In genomic region chr4:135453164-135453563, GRCm38 (mm10) we compare ENCODE assay signal across 13 mouse cellular contexts. TPM values are rescaled to one million over a fixed set of nuclear protein-coding genes. Genes with fewer than 3 reads are reported as not detected.
DNase-seq lines count a peak whose midpoint lies in the region; ATAC-seq and TF ChIP-seq lines count a peak whose summit lies in the region.
"Had no signal": no experiment of that assay in that cellular context is flagged by ENCODE, and none has a peak within 500 bp of the region (broad histone marks: within the 10 kb centered on the region; RNA-seq: fewer than 3 reads in every experiment).

No protein-coding gene starts in this region.

- H3K27ac ChIP-seq in hindbrain, embryonic 13.5 days = no peak overlapping the region
- H3K27ac ChIP-seq in hindbrain, embryonic 10.5 days = no peak overlapping the region
- 0 out of 2 replicates have a peak overlapping the region, but pooled peaks have one; percentile 1 for H3K27ac ChIP-seq in limb, embryonic 14.5 days (replicated peaks; ENCODE audit: low read depth, low read length)
- peak overlapping the region; percentile 35; the same call in 1 of the 2 replicates for H3K27ac ChIP-seq in stomach, embryonic 16.5 days (ENCODE audit: low read length)
- no peak overlapping the region for H3K27ac ChIP-seq in liver, postnatal 0 days (ENCODE audit: low read depth)
- H3K27ac ChIP-seq: embryonic facial prominence, embryonic 12.5 days had no signal

- H3K4me3 ChIP-seq in hindbrain, embryonic 13.5 days = no peak overlapping the region
- H3K4me3 ChIP-seq in hindbrain, embryonic 10.5 days = no peak overlapping the region
- H3K4me3 ChIP-seq in limb, embryonic 14.5 days (replicated peaks; ENCODE audit: low read length) = no peak overlapping the region
- H3K4me3 ChIP-seq in stomach, embryonic 16.5 days (replicated peaks; ENCODE audit: low read length) = no peak overlapping the region
- H3K4me3 ChIP-seq in liver, postnatal 0 days (ENCODE audit: low read depth, low read length) = no peak overlapping the region
- H3K4me3 ChIP-seq: embryonic facial prominence, embryonic 12.5 days had no signal

- TF ChIP-seq CTCF in liver, postnatal 0 days (IDR thresholded peaks at IDR 0.05; ENCODE audit: low read depth) = no peak

- no peak for ATAC-seq in hindbrain, embryonic 13.5 days (ENCODE audit: low FRiP score)
- no peak; the same call in 1 of the 2 replicates for ATAC-seq in limb, embryonic 14.5 days (ENCODE audit: low FRiP score, low read depth)
- no peak for ATAC-seq in stomach, embryonic 16.5 days (ENCODE audit: insufficient read depth, low FRiP score)
- no peak for ATAC-seq in liver, postnatal 0 days
- ATAC-seq: CD4-positive, CD25-positive, alpha-beta regulatory T cell, adult 4 months; forebrain, embryonic 14.5 days had no signal

- no peak overlapping the region for H3K4me2 ChIP-seq in hindbrain, embryonic 13.5 days
- no peak overlapping the region for H3K4me2 ChIP-seq in limb, embryonic 14.5 days (replicated peaks; ENCODE audit: low read depth, low read length, severe bottlenecking)
- H3K4me2 ChIP-seq in stomach, embryonic 16.5 days (ENCODE audit: low read depth, low read length) = no peak overlapping the region
- no peak overlapping the region for H3K4me2 ChIP-seq in liver, postnatal 0 days (ENCODE audit: low read depth, low read length)
- H3K4me2 ChIP-seq: embryonic facial prominence, embryonic 12.5 days had no signal

- H3K36me3 ChIP-seq in hindbrain, embryonic 13.5 days = no peaks in the 10 kb centered on the region; the same call in 1 of the 2 replicates
- no peaks in the 10 kb centered on the region for H3K36me3 ChIP-seq in hindbrain, embryonic 10.5 days
- H3K36me3 ChIP-seq in limb, embryonic 14.5 days (ENCODE audit: control insufficient read depth, insufficient read depth, low read length) = no peaks in the 10 kb centered on the region
- H3K36me3 ChIP-seq in stomach, embryonic 16.5 days (ENCODE audit: control insufficient read depth, insufficient read depth, low read length) = no peaks in the 10 kb centered on the region
- no peaks in the 10 kb centered on the region for H3K36me3 ChIP-seq in liver, postnatal 0 days (replicated peaks; ENCODE audit: insufficient read depth, low read length)
- H3K36me3 ChIP-seq: embryonic facial prominence, embryonic 12.5 days had no signal

- H3K27me3 ChIP-seq in hindbrain, embryonic 13.5 days = no peaks in the 10 kb centered on the region
- no peaks in the 10 kb centered on the region for H3K27me3 ChIP-seq in hindbrain, embryonic 10.5 days (ENCODE audit: insufficient read depth, poor library complexity, severe bottlenecking)
- no peaks in the 10 kb centered on the region for H3K27me3 ChIP-seq in limb, embryonic 14.5 days (ENCODE audit: control insufficient read depth, insufficient read depth, low read length)
- H3K27me3 ChIP-seq in stomach, embryonic 16.5 days (ENCODE audit: control insufficient read depth, insufficient read depth, low read length) = no peaks in the 10 kb centered on the region
- H3K27me3 ChIP-seq in liver, postnatal 0 days (ENCODE audit: insufficient read depth, low read length) = no peaks in the 10 kb centered on the region
- H3K27me3 ChIP-seq: embryonic facial prominence, embryonic 12.5 days had no signal

- WGBS in hindbrain, embryonic 13.5 days = 80% methylated on average over 6 of the region's 6 CpGs
- WGBS in hindbrain, embryonic 10.5 days = 81% methylated on average over 6 of the region's 6 CpGs
- 36% methylated on average over 6 of the region's 6 CpGs for WGBS in limb, embryonic 14.5 days
- 61% methylated on average over 6 of the region's 6 CpGs for WGBS in stomach, embryonic 16.5 days
- 68% methylated on average over 6 of the region's 6 CpGs for WGBS in liver, postnatal 0 days (ENCODE audit: insufficient replicate concordance)

- no peak for DNase-seq in hindbrain, embryonic 10.5 days (ENCODE audit: low spot score)
- DNase-seq in kidney, adult 9 months = peak; percentile 48
- DNase-seq in limb, embryonic 14.5 days (ENCODE audit: low spot score) = no peak
- no peak for DNase-seq in retina, postnatal 1 day
- no peak for DNase-seq in liver, postnatal 0 days
- no peak for DNase-seq in thymus, adult 18-20 months
- DNase-seq: cerebellum, adult 9-11 months; liver had no signal

- peaks cover 10% of the 10 kb centered on the region for H3K4me1 ChIP-seq in hindbrain, embryonic 13.5 days (replicated peaks)
- H3K4me1 ChIP-seq in hindbrain, embryonic 10.5 days (replicated peaks) = peaks cover 15% of the 10 kb centered on the region
- H3K4me1 ChIP-seq in limb, embryonic 14.5 days (ENCODE audit: control insufficient read depth, insufficient read depth, low read length) = peaks cover 12% of the 10 kb centered on the region
- peaks cover 14% of the 10 kb centered on the region for H3K4me1 ChIP-seq in stomach, embryonic 16.5 days (ENCODE audit: control insufficient read depth, insufficient read depth, low read length)
- H3K4me1 ChIP-seq in liver, postnatal 0 days (ENCODE audit: insufficient read depth) = no peaks in the 10 kb centered on the region

- peak overlapping the region; percentile 39 for H3K9ac ChIP-seq in hindbrain, embryonic 13.5 days
- no peak overlapping the region for H3K9ac ChIP-seq in limb, embryonic 14.5 days (ENCODE audit: low read depth, low read length, severe bottlenecking)
- no peak overlapping the region for H3K9ac ChIP-seq in stomach, embryonic 16.5 days (ENCODE audit: low read length)
- H3K9ac ChIP-seq in liver, postnatal 0 days (replicated peaks) = no peak overlapping the region
- H3K9ac ChIP-seq: embryonic facial prominence, embryonic 12.5 days had no signal

- H3K9me3 ChIP-seq in hindbrain, embryonic 13.5 days = no peaks in the 10 kb centered on the region
- H3K9me3 ChIP-seq in hindbrain, embryonic 10.5 days = no peaks in the 10 kb centered on the region
- H3K9me3 ChIP-seq in limb, embryonic 14.5 days (ENCODE audit: control insufficient read depth, low read length) = no peaks in the 10 kb centered on the region
- no peaks in the 10 kb centered on the region for H3K9me3 ChIP-seq in stomach, embryonic 16.5 days (replicated peaks; ENCODE audit: control insufficient read depth, low read length)
- H3K9me3 ChIP-seq in liver, postnatal 0 days (ENCODE audit: low read length) = no peaks in the 10 kb centered on the region
- H3K9me3 ChIP-seq: embryonic facial prominence, embryonic 12.5 days had no signal

- no peak for TF ChIP-seq POLR2A in limb, embryonic 14.5 days (IDR thresholded peaks at IDR 0.05; ENCODE audit: borderline replicate concordance, extremely low read depth, insufficient read depth, insufficient read length)

- no peak for TF ChIP-seq EP300 in liver, postnatal 0 days (IDR thresholded peaks at IDR 0.05; ENCODE audit: low read depth)

RNA-seq across cellular contexts. Expression of gene Rcan3, which starts 19.5 kb away (rescaled TPM):
- polyA plus RNA-seq in hindbrain, embryonic 13.5 days (2015; fragmentation: Nextera tagmentation; extraction: Ambion mirVana) = 31.2 and 31.8 TPM in 2 replicates
- 11.6 and 14.2 TPM in 2 replicates for polyA plus RNA-seq in hindbrain, embryonic 10.5 days (2016; fragmentation: Nextera tagmentation; extraction: Ambion mirVana)
- polyA plus RNA-seq in limb, embryonic 14.5 days (2012; rRNA removed) = 16.1 and 18.0 TPM in 2 replicates
- 14.0 and 17.3 TPM in 2 replicates for polyA plus RNA-seq in limb, embryonic 14.5 days (2014; fragmentation: Nextera tagmentation; extraction: Ambion mirVana)
- 15.0 and 18.0 TPM in 2 replicates for polyA plus RNA-seq in stomach, embryonic 16.5 days (2015; fragmentation: Nextera tagmentation; extraction: Ambion mirVana)
- 3.7 and 4.9 TPM in 2 replicates for polyA plus RNA-seq in liver, postnatal 0 days (2015; fragmentation: Nextera tagmentation; extraction: Ambion mirVana)

RNA-seq across cellular contexts. Expression of gene Stpg1, which starts 41.4 kb away (rescaled TPM):
- 0.23 and 0.44 TPM in 2 replicates for polyA plus RNA-seq in hindbrain, embryonic 13.5 days (2015; fragmentation: Nextera tagmentation; extraction: Ambion mirVana)
- polyA plus RNA-seq in hindbrain, embryonic 10.5 days (2016; fragmentation: Nextera tagmentation; extraction: Ambion mirVana) = 0.66 and 1.2 TPM in 2 replicates
- 0.18 and 0.20 TPM in 2 replicates for polyA plus RNA-seq in limb, embryonic 14.5 days (2012; rRNA removed)
- 0.15 TPM in 1 of 2 replicates, not detected in the other for polyA plus RNA-seq in limb, embryonic 14.5 days (2014; fragmentation: Nextera tagmentation; extraction: Ambion mirVana)
- polyA plus RNA-seq in stomach, embryonic 16.5 days (2015; fragmentation: Nextera tagmentation; extraction: Ambion mirVana) = 0.17 and 0.29 TPM in 2 replicates
- not detected in 2 replicates for polyA plus RNA-seq in liver, postnatal 0 days (2015; fragmentation: Nextera tagmentation; extraction: Ambion mirVana)
- polyA plus RNA-seq: CD4-positive, CD25-positive, alpha-beta regulatory T cell, adult 4 months had no signal

RNA-seq across cellular contexts. Expression of gene Nipal3, which starts 41.7 kb away (rescaled TPM):
- polyA plus RNA-seq in hindbrain, embryonic 13.5 days (2015; fragmentation: Nextera tagmentation; extraction: Ambion mirVana) = 6.5 and 7.8 TPM in 2 replicates
- polyA plus RNA-seq in hindbrain, embryonic 10.5 days (2016; fragmentation: Nextera tagmentation; extraction: Ambion mirVana) = 1.8 and 2.5 TPM in 2 replicates
- polyA plus RNA-seq in limb, embryonic 14.5 days (2012; rRNA removed) = 4.7 and 6.3 TPM in 2 replicates
- 1.4 and 2.6 TPM in 2 replicates for polyA plus RNA-seq in limb, embryonic 14.5 days (2014; fragmentation: Nextera tagmentation; extraction: Ambion mirVana)
- 4.7 and 4.8 TPM in 2 replicates for polyA plus RNA-seq in stomach, embryonic 16.5 days (2015; fragmentation: Nextera tagmentation; extraction: Ambion mirVana)
- 1.6 TPM in 2 replicates for polyA plus RNA-seq in liver, postnatal 0 days (2015; fragmentation: Nextera tagmentation; extraction: Ambion mirVana)

RNA-seq across cellular contexts. Expression of gene Ncmap, which starts 55.1 kb away (rescaled TPM):
- polyA plus RNA-seq in hindbrain, embryonic 13.5 days (2015; fragmentation: Nextera tagmentation; extraction: Ambion mirVana) = 0.75 and 1.2 TPM in 2 replicates
- 0.30 and 0.35 TPM in 2 replicates for polyA plus RNA-seq in hindbrain, embryonic 10.5 days (2016; fragmentation: Nextera tagmentation; extraction: Ambion mirVana)
- polyA plus RNA-seq in limb, embryonic 14.5 days (2012; rRNA removed) = 20.9 and 30.3 TPM in 2 replicates
- 11.9 and 12.8 TPM in 2 replicates for polyA plus RNA-seq in limb, embryonic 14.5 days (2014; fragmentation: Nextera tagmentation; extraction: Ambion mirVana)
- polyA plus RNA-seq in stomach, embryonic 16.5 days (2015; fragmentation: Nextera tagmentation; extraction: Ambion mirVana) = 27.4 and 36.0 TPM in 2 replicates
- polyA plus RNA-seq in liver, postnatal 0 days (2015; fragmentation: Nextera tagmentation; extraction: Ambion mirVana) = 0.12 and 0.14 TPM in 2 replicates

Comparison
In these comparisons a context has a peak if more than half of its experiments do, and no peak if none do; other contexts are left out.
1. H3K27ac ChIP-seq: peak in limb, embryonic 14.5 days (single experiment) and stomach, embryonic 16.5 days (single experiment); none in hindbrain, embryonic 13.5 days (single experiment), hindbrain, embryonic 10.5 days (single experiment) and liver, postnatal 0 days (single experiment).